Mouse (Mus musculus): ENCODE data around the gene Nectin2.

- TF ChIP-seq POLR2A (IDR thresholded peaks at IDR 0.05; ENCODE audit: insufficient read depth, low read depth, low read length), result peak; percentile 21; the same call in 1 of the 2 replicates
- TF ChIP-seq EP300 (IDR thresholded peaks at IDR 0.05; ENCODE audit: insufficient read depth, low read depth, low read length), result no peak
- no peak for TF ChIP-seq CTCF (IDR thresholded peaks at IDR 0.05)
Measured at GRCm38 (mm10) chr7:19693421-19693820, 56.9 kb downstream of the Nectin2 start.
